Mouse (Mus musculus) intestine, embryonic 15.5 days (tissue): ENCODE data around the gene Rnase13. TPM values are rescaled to one million over a fixed set of nuclear protein-coding genes. Genes with fewer than 3 reads are reported as not detected.
A peak's percentile ranks its signal among the peaks of the same experiment; 100 is the strongest.

Source experiments
- ATAC-seq: fragments of 200-750 bp; cut with Nextera tagmentation; 2 replicates; pipeline ENCODE4 v1.8.0; 2017; ENCODE audit warnings: moderate TSS enrichment, moderate library complexity
- H3K27ac ChIP-seq: fragments of 300-500 bp; sonication (generic); 2 replicates; pipeline ENCODE4 v1.5.1; 2015; ENCODE audit warnings: mild to moderate bottlenecking, inconsistent platforms
- H3K27me3 ChIP-seq: fragments of 300-500 bp; sonication (generic); replicated peaks from 2 replicates; pipeline ENCODE4 v1.6.1; 2015; ENCODE audit warnings: inconsistent platforms
- H3K36me3 ChIP-seq: fragments of 300-500 bp; sonication (generic); 2 replicates; pipeline ENCODE4 v1.6.1; 2015; ENCODE audit warnings: inconsistent platforms
- H3K4me1 ChIP-seq: fragments of 300-500 bp; sonication (generic); replicated peaks from 2 replicates; pipeline ENCODE4 v1.6.1; 2015; ENCODE audit warnings: inconsistent platforms
- H3K4me2 ChIP-seq: fragments of 300-500 bp; sonication (generic); replicated peaks from 2 replicates; pipeline ENCODE4 v1.6.1; 2015; ENCODE audit warnings: mild to moderate bottlenecking, inconsistent platforms
- H3K4me3 ChIP-seq: fragments of 300-500 bp; sonication (generic); replicated peaks from 2 replicates; pipeline ENCODE4 v1.5.1; 2015; ENCODE audit warnings: inconsistent platforms
- H3K9ac ChIP-seq: fragments of 300-500 bp; sonication (generic); 2 replicates; pipeline ENCODE4 v1.6.1; 2015; ENCODE audit warnings: inconsistent platforms
- H3K9me3 ChIP-seq: fragments of 300-500 bp; sonication (generic); 2 replicates; pipeline ENCODE4 v1.6.1; 2016; ENCODE audit warnings: inconsistent platforms
- WGBS: fragments of 180-500 bp; shearing (Covaris S2); methylation state at CpG from one replicate; pipeline ENCODE4 v1.1.7; 2015; 5-methylcytosine and 5-hydroxymethylcytosine counted together
- polyA plus RNA-seq: library from polyadenylated mRNA; unstranded; fragments of >200 nt; fragmentation: Nextera tagmentation; extraction: Ambion mirVana; gene quantifications from 2 replicates; pipeline ENCODE4 v1.2.1, GENCODE M21; 2015

Rnase13 gene
- polyA plus RNA-seq, 1 experiment from 2014 or later: not detected

GRCm38 (mm10) chr14:51892191-51892939 lies 30.2 kb downstream of the Rnase13 start, which contains the start of gene Slc39a2:
Gene Slc39a2, plus strand, starts transcription at chr14:51892889.
- Histone ChIP-seq H3K27ac (no peak within 1 kb of the TSS), H3K36me3 (peaks cover 31% of the 10 kb centered on the region), H3K27me3 (no peaks in the 10 kb centered on the region), H3K9ac (no peak within 1 kb of the TSS), H3K9me3 (no peaks in the 10 kb centered on the region), H3K4me2 (no peak within 1 kb of the TSS), H3K4me1 (no peaks in the 10 kb centered on the region), H3K4me3 (no peak within 1 kb of the TSS)
- ATAC-seq: no peak
- WGBS: 87% methylated on average over 9 of the region's 9 CpGs

GRCm38 (mm10) chr14:51889833-51890232 lies 32.7 kb downstream of the Rnase13 start:
- Histone ChIP-seq H3K4me2 (no peak overlapping the region), H3K27me3 (no peaks in the 10 kb centered on the region), H3K9ac (no peak overlapping the region), H3K36me3 (peaks cover 34% of the 10 kb centered on the region), H3K4me1 (peaks cover 5% of the 10 kb centered on the region), H3K4me3 (no peak overlapping the region), H3K9me3 (no peaks in the 10 kb centered on the region), H3K27ac (no peak overlapping the region)
- no peak for ATAC-seq
- WGBS: 88% methylated on average over 6 of the region's 6 CpGs

GRCm38 (mm10) chr14:51886051-51886450 lies 36.5 kb downstream of the Rnase13 start:
- peaks cover 5% of the 10 kb centered on the region for H3K4me1 ChIP-seq
- 68% methylated on average over 6 of the region's 6 CpGs for WGBS
- H3K4me3 ChIP-seq: peak overlapping the region; percentile 74; the same call in 1 of the 2 replicates
- H3K9me3 ChIP-seq: no peaks in the 10 kb centered on the region
- H3K27me3 ChIP-seq: no peaks in the 10 kb centered on the region
- no peak overlapping the region for H3K9ac ChIP-seq
- no peak overlapping the region for H3K27ac ChIP-seq
- no peak for ATAC-seq
- peaks cover 22% of the 10 kb centered on the region for H3K36me3 ChIP-seq
- H3K4me2 ChIP-seq: peak overlapping the region; percentile 83

GRCm38 (mm10) chr14:51884598-51885331 lies 37.8 kb downstream of the Rnase13 start, which contains the start of gene Mettl17:
Gene Mettl17, plus strand, starts transcription at chr14:51884842.
- peak within 1 kb of the TSS; percentile 83 for H3K4me2 ChIP-seq
- under 1% methylated on average over 43 of the region's 43 CpGs for WGBS

GRCm38 (mm10) chr14:51884031-51884544 lies 38.5 kb downstream of the Rnase13 start:
- peak; percentile 55 for ATAC-seq
- Histone ChIP-seq H3K4me2 (peak overlapping the region; percentile 83), H3K27ac (peak overlapping the region; percentile 76), H3K36me3 (peaks cover 5% of the 10 kb centered on the region), H3K4me1 (peaks cover 5% of the 10 kb centered on the region), H3K9ac (peak overlapping the region; percentile 32; the same call in 1 of the 2 replicates), H3K27me3 (no peaks in the 10 kb centered on the region), H3K4me3 (peak overlapping the region; percentile 74), H3K9me3 (no peaks in the 10 kb centered on the region)
- 1% methylated on average over 14 of the region's 14 CpGs for WGBS

More at GRCm38 (mm10) chr14:51884598-51885331, 37.8 kb downstream of the Rnase13 start, which contains the start of gene Mettl17:
- Histone ChIP-seq H3K4me1 (peaks cover 5% of the 10 kb centered on the region), H3K4me3 (peak within 1 kb of the TSS; percentile 74), H3K9ac (peak within 1 kb of the TSS; percentile 80), H3K27ac (peak within 1 kb of the TSS; percentile 86), H3K36me3 (peaks cover 12% of the 10 kb centered on the region), H3K9me3 (no peaks in the 10 kb centered on the region), H3K27me3 (no peaks in the 10 kb centered on the region)
- ATAC-seq: peak; percentile 97

- H3K9ac ChIP-seq: 0 out of 2 replicates have a peak overlapping the region, but pooled peaks have one; percentile 32
- no peaks in the 10 kb centered on the region for H3K9me3 ChIP-seq
- peak; percentile 52 for ATAC-seq
- 3% methylated on average over 4 of the region's 4 CpGs for WGBS
- peak overlapping the region; percentile 74 for H3K4me3 ChIP-seq
- H3K4me2 ChIP-seq: peak overlapping the region; percentile 83
- no peaks in the 10 kb centered on the region for H3K27me3 ChIP-seq
- H3K4me1 ChIP-seq: peaks cover 5% of the 10 kb centered on the region
- peak overlapping the region; percentile 76 for H3K27ac ChIP-seq
- H3K36me3 ChIP-seq: peaks cover 3% of the 10 kb centered on the region; the same call in 1 of the 2 replicates
These were observed 39.0 kb downstream of the Rnase13 start for GRCm38 (mm10) chr14:51883527-51884030.

- 73% methylated on average over 3 of the region's 3 CpGs for WGBS
- Histone ChIP-seq H3K4me3 (no peak overlapping the region), H3K27me3 (no peaks in the 10 kb centered on the region), H3K27ac (no peak overlapping the region), H3K36me3 (no peaks in the 10 kb centered on the region), H3K4me1 (no peaks in the 10 kb centered on the region), H3K4me2 (no peak overlapping the region), H3K9me3 (no peaks in the 10 kb centered on the region), H3K9ac (no peak overlapping the region)
- ATAC-seq: peak; percentile 58
These were observed 45.1 kb downstream of the Rnase13 start for GRCm38 (mm10) chr14:51877517-51877916.

GRCm38 (mm10) chr14:51871741-51872140 lies 50.8 kb downstream of the Rnase13 start:
- Histone ChIP-seq H3K27ac (no peak overlapping the region), H3K9me3 (no peaks in the 10 kb centered on the region), H3K4me3 (no peak overlapping the region), H3K9ac (no peak overlapping the region), H3K4me2 (no peak overlapping the region), H3K27me3 (no peaks in the 10 kb centered on the region), H3K36me3 (no peaks in the 10 kb centered on the region), H3K4me1 (no peaks in the 10 kb centered on the region)
- ATAC-seq: no peak
- 77% methylated on average over 9 of the region's 9 CpGs for WGBS

Other genes starting within 250 kb of the Rnase13 start
- not detected in 2 replicates for gene Gm17079, start 227.3 kb downstream of the Rnase13 start, polyA plus RNA-seq
- not detected in 2 replicates for gene Gm5800, start 205.6 kb downstream of the Rnase13 start, polyA plus RNA-seq
- gene Ang4, start 149.2 kb downstream of the Rnase13 start, polyA plus RNA-seq: 2.9 and 3.5 TPM in 2 replicates
- not detected in 2 replicates for gene AY358078, start 122.7 kb downstream of the Rnase13 start, polyA plus RNA-seq
- gene Ear6, start 69.1 kb downstream of the Rnase13 start, polyA plus RNA-seq: 0.35 TPM in 1 of 2 replicates, not detected in the other
- gene Mettl17, start 37.9 kb downstream of the Rnase13 start, polyA plus RNA-seq: 45.4 and 45.5 TPM in 2 replicates
- gene Slc39a2, start 29.9 kb downstream of the Rnase13 start, polyA plus RNA-seq: 0.96 and 1.0 TPM in 2 replicates
- 52.2 and 60.1 TPM in 2 replicates for gene Ndrg2, start 8.6 kb downstream of the Rnase13 start, polyA plus RNA-seq
- not detected in 2 replicates for gene Tppp2, start 4.3 kb downstream of the Rnase13 start, polyA plus RNA-seq
- 64.4 and 65.9 TPM in 2 replicates for gene Arhgef40, start 61.9 kb upstream of the Rnase13 start, polyA plus RNA-seq
- gene Tmem253, start 92.9 kb upstream of the Rnase13 start, polyA plus RNA-seq: 50.1 and 60.0 TPM in 2 replicates
- 29.7 and 29.8 TPM in 2 replicates for gene Zfp219, start 98.0 kb upstream of the Rnase13 start, polyA plus RNA-seq
- gene Olfr221, start 119.7 kb upstream of the Rnase13 start, polyA plus RNA-seq: not detected in 2 replicates
- 555 and 601 TPM in 2 replicates for gene Hnrnpc, start 181.3 kb upstream of the Rnase13 start, polyA plus RNA-seq
- gene Rpgrip1, start 187.9 kb upstream of the Rnase13 start, polyA plus RNA-seq: 60.1 and 62.2 TPM in 2 replicates